In the genomic region with DNA sequence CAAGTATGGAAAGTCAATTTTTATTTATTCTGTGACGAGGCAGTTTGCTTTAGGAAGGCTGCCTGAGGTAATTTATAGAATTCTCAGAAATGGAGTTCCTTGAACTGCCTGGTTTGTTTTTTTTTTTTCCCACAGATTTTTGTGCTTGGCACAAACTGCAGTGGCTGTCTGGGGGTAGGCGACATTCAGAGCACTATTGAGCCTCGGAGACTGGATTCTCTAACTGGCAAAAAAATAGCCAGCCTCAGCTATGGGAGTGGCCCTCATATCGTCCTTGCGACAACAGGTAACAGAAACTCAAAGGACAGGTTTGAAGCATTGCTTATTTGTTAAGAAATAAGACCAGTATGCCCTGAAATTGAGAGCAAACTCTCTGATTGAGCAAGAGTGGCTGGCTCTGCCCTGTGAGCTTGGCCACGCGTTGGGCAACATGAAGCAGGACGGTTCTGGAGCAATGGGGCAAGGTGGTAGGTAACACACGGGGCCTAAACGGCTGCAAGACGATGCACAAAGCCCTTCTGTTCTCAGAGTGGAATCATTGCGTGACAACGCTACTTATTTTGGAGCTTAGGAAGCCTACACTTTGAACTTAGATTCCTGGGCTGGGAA, we compare ENCODE assay signal across 18 mouse cellular contexts. TPM values are rescaled to one million over a fixed set of nuclear protein-coding genes. Genes with fewer than 3 reads are reported as not detected.
A peak's percentile ranks its signal among the peaks of the same experiment; 100 is the strongest.
DNase-seq lines count a peak whose midpoint lies in the region; ATAC-seq and TF ChIP-seq lines count a peak whose summit lies in the region.
"Had no signal": no experiment of that assay in that cellular context is flagged by ENCODE, and none has a peak within 500 bp of the region (broad histone marks: within the 10 kb centered on the region; RNA-seq: fewer than 3 reads in every experiment).

No protein-coding gene starts in this region.

- TF ChIP-seq POLR2A in bone marrow, adult 2 months (IDR thresholded peaks at IDR 0.05; ENCODE audit: borderline replicate concordance, control insufficient read depth, low read depth, low read length): no peak

- no peak overlapping the region for H3K4me3 ChIP-seq in layer of hippocampus, adult 2 months
- no peak overlapping the region for H3K4me3 ChIP-seq in bone marrow, adult 2 months (replicated peaks; ENCODE audit: control insufficient read depth, low read depth, low read length)
- H3K4me3 ChIP-seq: embryonic facial prominence, embryonic 12.5 days; forebrain, embryonic 10.5 days; limb, embryonic 13.5 days had no signal

- H3K4me1 ChIP-seq in bone marrow, adult 2 months (ENCODE audit: control insufficient read depth, insufficient read depth, low read length): peaks cover 3% of the 10 kb centered on the region; the same call in 1 of the 2 replicates
- H3K4me1 ChIP-seq: embryonic facial prominence, embryonic 12.5 days; forebrain, embryonic 10.5 days; limb, embryonic 13.5 days had no signal

- peak; percentile 68; the same call in 1 of the 2 replicates for ATAC-seq in neutrophil, adult 5-6 weeks (ENCODE audit: extremely low read depth, insufficient number of reproducible peaks, low FRiP score, poor library complexity, severe bottlenecking)
- ATAC-seq: hindbrain, embryonic 16.5 days; intestine, postnatal 0 days had no signal

- peak overlapping the region; percentile 18; the same call in 1 of the 2 replicates for H3K27ac ChIP-seq in layer of hippocampus, adult 2 months
- H3K27ac ChIP-seq in bone marrow, adult 2 months (ENCODE audit: control insufficient read depth, insufficient read depth, low read depth, low read length, poor library complexity): peak overlapping the region; percentile 0; the same call in 1 of the 2 replicates
- H3K27ac ChIP-seq: embryonic facial prominence, embryonic 12.5 days; forebrain, embryonic 10.5 days; limb, embryonic 13.5 days had no signal

- intact Hi-C loops in left cerebral cortex, postnatal 36 days (cut with DNase I): no loop called here

- DNase-seq in adrenal gland, postnatal 10 days: peak; percentile 35
- no peak for DNase-seq in adrenal gland, postnatal 4 days (ENCODE audit: low spot score in 2 of 2)
- DNase-seq in layer of hippocampus, adult 2 months (ENCODE audit: low spot score in 2 of 2): no peak
- DNase-seq in layer of hippocampus, adult 9-10 months (ENCODE audit: low spot score): no peak
- DNase-seq in left cerebral cortex, postnatal 36 days (ENCODE audit: low spot score in 2 of 2): no peak
- no peak for DNase-seq in layer of hippocampus, adult 18-20 months (ENCODE audit: low spot score in 2 of 2)
- DNase-seq: cerebellum, adult 8-10 months; gastrocnemius, postnatal 14 days; heart, postnatal 36 days; right cerebral cortex, postnatal 14 days; thymus, postnatal 25 days had no signal

- TF ChIP-seq CTCF in layer of hippocampus, adult 2 months (conservative IDR thresholded peaks at IDR 0.05): no peak
- TF ChIP-seq CTCF in bone marrow, adult 2 months (IDR thresholded peaks at IDR 0.05; ENCODE audit: control insufficient read depth, insufficient read depth, low read length): no peak

- 48% methylated on average over 13 of the region's 13 CpGs for WGBS in bone marrow, adult 2 months

RNA-seq across cellular contexts. Expression of a gene that starts 39.5 kb away (rescaled TPM):
- total RNA-seq in adrenal gland, postnatal 10 days (2021): 10 to 100 TPM; 49.9 to 64.4 TPM
- 10 to 100 TPM; 47.0 to 48.8 TPM for total RNA-seq in adrenal gland, postnatal 4 days (2021)
- total RNA-seq in layer of hippocampus, adult 2 months (2021): 10 to 100 TPM; 29.0 to 34.8 TPM
- polyA plus RNA-seq in bone marrow, adult 2 months (2011; ENCODE audit: insufficient read depth, insufficient read length, low replicate concordance, missing spikeins): 11.1 and 18.3 TPM in 2 replicates
- 18.3 and 20.0 TPM in 2 replicates for total RNA-seq in neutrophil, adult 5-6 weeks (2017)
- 10 to 100 TPM; 18.4 to 22.9 TPM for total RNA-seq in left cerebral cortex, postnatal 36 days (2021)
- 10 to 100 TPM; 24.5 to 31.7 TPM for total RNA-seq in layer of hippocampus, adult 18-20 months (2021)
